Mouse (Mus musculus) gastrocnemius, adult 18-20 months (tissue): Measurements from ENCODE around the gene Rpl18. TPM values are rescaled to one million over a fixed set of nuclear protein-coding genes. Genes with fewer than 3 reads are reported as not detected.

ENCODE experiments used
- DNase-seq: peaks from one replicate; pipeline ENCODE4 v3.0.0; 2021; ENCODE audit warnings: low spot score
- total RNA-seq, 2 experiments: library from RNA; stranded (reverse); gene quantifications; 2 replicates each; pipeline ENCODE4 v1.2.3; 2021

The Rpl18 gene
- total RNA-seq, 2 experiments from 2014 or later: 442 to 461 TPM

- no peak for DNase-seq
Observed at GRCm38 (mm10) chr7:45699523-45700141, 15.6 kb upstream of the Rpl18 start, which contains the start of gene Car11. Gene Car11 (plus strand): TSS chr7:45699843.

GRCm38 (mm10) chr7:45700301-45701015 lies 14.8 kb upstream of the Rpl18 start:
- DNase-seq: peak; percentile 88

DNA sequence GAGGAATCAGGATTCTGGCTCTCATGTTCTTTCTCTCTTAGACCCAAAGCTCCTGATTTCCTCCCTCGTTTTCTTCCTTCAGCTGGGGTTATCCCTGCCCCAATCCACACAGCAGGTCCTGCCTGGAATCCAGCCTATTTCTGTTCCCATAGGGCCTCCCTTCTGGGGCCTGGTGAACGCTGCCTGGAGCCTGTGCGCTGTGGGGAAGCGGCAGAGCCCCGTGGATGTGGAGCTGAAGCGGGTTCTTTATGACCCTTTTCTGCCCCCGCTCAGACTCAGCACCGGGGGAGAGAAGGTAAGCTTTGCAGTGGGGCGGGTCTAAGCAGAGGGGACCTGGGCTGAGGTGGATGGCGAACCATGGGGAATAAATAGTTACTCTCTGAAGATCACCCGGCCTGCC lies 14.2 kb upstream of the Rpl18 start:
- DNase-seq: no peak

GRCm38 (mm10) chr7:45701607-45702006 lies 13.7 kb upstream of the Rpl18 start:
- DNase-seq: no peak

DNA sequence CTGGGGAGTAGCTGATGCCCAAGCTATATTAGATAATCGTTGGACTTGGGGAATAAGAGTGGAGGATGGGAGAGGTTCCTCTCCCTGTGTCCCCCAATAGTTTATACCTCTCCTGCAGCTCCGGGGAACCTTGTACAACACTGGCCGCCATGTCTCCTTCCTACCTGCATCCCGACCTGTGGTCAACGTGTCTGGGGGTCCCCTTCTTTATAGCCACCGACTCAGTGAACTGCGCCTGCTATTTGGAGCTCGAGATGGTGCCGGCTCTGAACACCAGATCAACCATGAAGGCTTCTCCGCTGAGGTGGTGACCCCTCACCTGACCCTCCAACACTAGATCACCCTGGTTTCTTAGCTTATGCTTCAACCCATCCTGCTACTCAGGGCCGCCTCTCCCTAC lies 12.9 kb upstream of the Rpl18 start:
- no peak for DNase-seq

GRCm38 (mm10) chr7:45702809-45703520 lies 12.3 kb upstream of the Rpl18 start:
- no peak for DNase-seq

GRCm38 (mm10) chr7:45703521-45704033 lies 11.7 kb upstream of the Rpl18 start:
- DNase-seq: no peak

- peak; percentile 66 for DNase-seq
Observed at GRCm38 (mm10) chr7:45704046-45704559, 11.2 kb upstream of the Rpl18 start.

- DNase-seq: peak; percentile 100
Observed at GRCm38 (mm10) chr7:45704730-45705442, 10.4 kb upstream of the Rpl18 start, which contains the start of gene Dbp. Gene Dbp (plus strand): TSS chr7:45705088.

- DNase-seq: no peak
Observed at GRCm38 (mm10) chr7:45705443-45705864, 9.8 kb upstream of the Rpl18 start.

DNA sequence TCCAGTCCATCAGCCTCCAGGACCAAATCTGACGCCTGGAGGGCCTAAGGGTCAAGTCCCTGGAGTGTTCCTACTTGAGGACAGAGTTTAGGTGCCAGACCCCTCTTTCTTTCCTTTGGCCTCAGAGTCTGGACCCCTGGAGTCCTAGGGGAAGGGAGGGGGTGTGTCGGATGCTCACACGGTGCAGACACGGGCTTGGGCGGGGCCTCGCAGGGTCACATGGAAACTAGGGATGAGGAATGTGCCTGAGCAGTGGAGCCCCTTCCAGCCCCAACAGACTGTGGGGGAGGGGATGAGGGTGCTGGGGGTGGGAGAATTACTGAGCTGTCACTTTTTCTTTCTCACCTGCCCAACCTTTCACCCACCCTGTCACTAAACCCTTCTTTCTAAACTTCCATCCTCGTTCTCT lies 9.4 kb upstream of the Rpl18 start:
- peak; percentile 90 for DNase-seq

- peak; percentile 87 for DNase-seq
Observed at GRCm38 (mm10) chr7:45706721-45707241, 8.5 kb upstream of the Rpl18 start.

- DNase-seq: peak; percentile 98
Observed at GRCm38 (mm10) chr7:45707375-45707967, 7.8 kb upstream of the Rpl18 start.

GRCm38 (mm10) chr7:45708221-45708761 lies 7.0 kb upstream of the Rpl18 start:
- DNase-seq: peak; percentile 74

DNA sequence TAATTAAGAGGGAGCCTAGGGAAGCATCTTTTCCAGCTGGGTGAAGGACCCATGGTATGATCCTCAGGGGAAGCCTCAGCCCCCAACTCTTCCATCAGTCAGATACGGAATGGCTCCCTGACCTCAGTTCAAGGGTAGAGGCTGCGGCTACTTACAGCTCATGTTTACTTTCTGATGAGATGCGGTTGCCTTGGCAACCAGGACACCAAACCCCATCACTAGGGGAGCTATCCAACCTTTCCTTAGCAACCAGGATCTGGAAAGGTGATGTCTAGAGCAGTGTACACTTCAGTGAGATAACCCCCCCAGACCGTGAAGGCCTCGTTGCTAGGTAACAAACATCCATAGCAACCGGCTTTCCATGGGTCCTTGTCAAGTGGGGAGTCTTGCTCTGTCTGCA lies 6.2 kb upstream of the Rpl18 start:
- DNase-seq: no peak

GRCm38 (mm10) chr7:45709677-45710355 lies 5.4 kb upstream of the Rpl18 start:
- DNase-seq: no peak

- no peak for DNase-seq
Observed at GRCm38 (mm10) chr7:45710477-45711191, 4.6 kb upstream of the Rpl18 start.

- no peak for DNase-seq
Observed at GRCm38 (mm10) chr7:45711316-45712021, 3.8 kb upstream of the Rpl18 start.
